Mouse (Mus musculus): ENCODE data around the gene Tmem80. TPM values are rescaled to one million over a fixed set of nuclear protein-coding genes. Genes with fewer than 3 reads are reported as not detected.

Gene Tmem80
- polyA plus RNA-seq, 1 experiment from 2014 or later: 27.4 TPM

GRCm38 (mm10) chr7:141361510-141361909 lies 34.0 kb downstream of the Tmem80 start:
- Histone ChIP-seq H3K36me3 (ENCODE audit: control insufficient read depth, insufficient read depth, low read length) (no peaks in the 10 kb centered on the region), H3K4me1 (replicated peaks; ENCODE audit: control insufficient read depth, insufficient read depth, low read length) (peaks cover 13% of the 10 kb centered on the region), H3K9ac (ENCODE audit: low read depth, low read length) (no peak overlapping the region), H3K27ac (ENCODE audit: low read depth, low read length) (no peak overlapping the region; the same call in 1 of the 2 replicates), H3K4me2 (no peak overlapping the region; the same call in 1 of the 2 replicates), H3K4me3 (ENCODE audit: low read depth, low read length) (no peak overlapping the region), H3K9me3 (ENCODE audit: control insufficient read depth, low read length) (no peaks in the 10 kb centered on the region), H3K27me3 (replicated peaks; ENCODE audit: control insufficient read depth, insufficient read depth, low read length) (peaks cover 10% of the 10 kb centered on the region)
- no peak for ATAC-seq (replicated peaks; ENCODE audit: low FRiP score)
- WGBS: 22% methylated on average over 24 of the region's 24 CpGs
- DNase-seq (ENCODE audit: low spot score): no peak

GRCm38 (mm10) chr7:141363106-141363751 lies 35.7 kb downstream of the Tmem80 start:
- Histone ChIP-seq H3K4me3 (ENCODE audit: low read depth, low read length) (no peak overlapping the region), H3K9ac (ENCODE audit: low read depth, low read length) (peak overlapping the region; percentile 54), H3K27ac (ENCODE audit: low read depth, low read length) (peak overlapping the region; percentile 88), H3K4me2 (no peak overlapping the region), H3K36me3 (ENCODE audit: control insufficient read depth, insufficient read depth, low read length) (no peaks in the 10 kb centered on the region), H3K27me3 (replicated peaks; ENCODE audit: control insufficient read depth, insufficient read depth, low read length) (peaks cover 10% of the 10 kb centered on the region), H3K4me1 (replicated peaks; ENCODE audit: control insufficient read depth, insufficient read depth, low read length) (peaks cover 13% of the 10 kb centered on the region), H3K9me3 (ENCODE audit: control insufficient read depth, low read length) (no peaks in the 10 kb centered on the region)
- WGBS: 58% methylated on average over 4 of the region's 4 CpGs
- peak; percentile 75 for ATAC-seq (replicated peaks; ENCODE audit: low FRiP score)
- no peak for DNase-seq (ENCODE audit: low spot score)

- WGBS: 63% methylated on average over 2 of the region's 2 CpGs
- H3K9ac ChIP-seq (ENCODE audit: low read depth, low read length): peak overlapping the region; percentile 54
- peak overlapping the region; percentile 88 for H3K27ac ChIP-seq (ENCODE audit: low read depth, low read length)
- H3K4me3 ChIP-seq (ENCODE audit: low read depth, low read length): no peak overlapping the region
- DNase-seq (ENCODE audit: low spot score) (no peak), ATAC-seq (replicated peaks; ENCODE audit: low FRiP score) (peak; percentile 35)
- peaks cover 10% of the 10 kb centered on the region for H3K27me3 ChIP-seq (replicated peaks; ENCODE audit: control insufficient read depth, insufficient read depth, low read length)
- no peaks in the 10 kb centered on the region for H3K9me3 ChIP-seq (ENCODE audit: control insufficient read depth, low read length)
- H3K4me2 ChIP-seq: no peak overlapping the region
- H3K4me1 ChIP-seq (replicated peaks; ENCODE audit: control insufficient read depth, insufficient read depth, low read length): peaks cover 13% of the 10 kb centered on the region
- no peaks in the 10 kb centered on the region for H3K36me3 ChIP-seq (ENCODE audit: control insufficient read depth, insufficient read depth, low read length)
Observed at GRCm38 (mm10) chr7:141363752-141364125, 36.2 kb downstream of the Tmem80 start.

GRCm38 (mm10) chr7:141364349-141365048 lies 37.0 kb downstream of the Tmem80 start:
- peaks cover 13% of the 10 kb centered on the region for H3K4me1 ChIP-seq (replicated peaks; ENCODE audit: control insufficient read depth, insufficient read depth, low read length)
- H3K27ac ChIP-seq (ENCODE audit: low read depth, low read length): peak overlapping the region; percentile 88
- WGBS: 54% methylated on average over 5 of the region's 5 CpGs
- peak overlapping the region; percentile 47 for H3K4me2 ChIP-seq
- H3K9ac ChIP-seq (ENCODE audit: low read depth, low read length): 0 out of 2 replicates have a peak overlapping the region, but pooled peaks have one; percentile 42
- H3K9me3 ChIP-seq (ENCODE audit: control insufficient read depth, low read length): no peaks in the 10 kb centered on the region
- no peaks in the 10 kb centered on the region for H3K36me3 ChIP-seq (ENCODE audit: control insufficient read depth, insufficient read depth, low read length)
- DNase-seq (ENCODE audit: low spot score): no peak
- H3K27me3 ChIP-seq (replicated peaks; ENCODE audit: control insufficient read depth, insufficient read depth, low read length): peaks cover 10% of the 10 kb centered on the region
- no peak overlapping the region for H3K4me3 ChIP-seq (ENCODE audit: low read depth, low read length)
- peak; percentile 92 for ATAC-seq (replicated peaks; ENCODE audit: low FRiP score)

GRCm38 (mm10) chr7:141365049-141365445 lies 37.5 kb downstream of the Tmem80 start:
- H3K27ac ChIP-seq (ENCODE audit: low read depth, low read length): peak overlapping the region; percentile 65
- peak overlapping the region; percentile 42; the same call in 1 of the 2 replicates for H3K9ac ChIP-seq (ENCODE audit: low read depth, low read length)
- peaks cover 10% of the 10 kb centered on the region for H3K27me3 ChIP-seq (replicated peaks; ENCODE audit: control insufficient read depth, insufficient read depth, low read length)

GRCm38 (mm10) chr7:141367358-141367757 lies 39.8 kb downstream of the Tmem80 start:
- DNase-seq (ENCODE audit: low spot score): no peak
- H3K4me3 ChIP-seq (ENCODE audit: low read depth, low read length): no peak overlapping the region
- no peaks in the 10 kb centered on the region for H3K36me3 ChIP-seq (ENCODE audit: control insufficient read depth, insufficient read depth, low read length)
- no peak overlapping the region for H3K27ac ChIP-seq (ENCODE audit: low read depth, low read length)
- no peaks in the 10 kb centered on the region for H3K27me3 ChIP-seq (replicated peaks; ENCODE audit: control insufficient read depth, insufficient read depth, low read length)
- no peaks in the 10 kb centered on the region for H3K9me3 ChIP-seq (ENCODE audit: control insufficient read depth, low read length)
- H3K4me1 ChIP-seq (replicated peaks; ENCODE audit: control insufficient read depth, insufficient read depth, low read length): peaks cover 16% of the 10 kb centered on the region
- ATAC-seq (replicated peaks; ENCODE audit: low FRiP score): no peak
- WGBS: 76% methylated on average over 4 of the region's 4 CpGs
- no peak overlapping the region for H3K4me2 ChIP-seq
- H3K9ac ChIP-seq (ENCODE audit: low read depth, low read length): no peak overlapping the region

More at GRCm38 (mm10) chr7:141365049-141365445, 37.5 kb downstream of the Tmem80 start:
- Histone ChIP-seq H3K36me3 (ENCODE audit: control insufficient read depth, insufficient read depth, low read length) (no peaks in the 10 kb centered on the region), H3K4me3 (ENCODE audit: low read depth, low read length) (no peak overlapping the region), H3K4me1 (replicated peaks; ENCODE audit: control insufficient read depth, insufficient read depth, low read length) (peaks cover 16% of the 10 kb centered on the region), H3K9me3 (ENCODE audit: control insufficient read depth, low read length) (no peaks in the 10 kb centered on the region), H3K4me2 (peak overlapping the region; percentile 47)
- 71% methylated on average over 3 of the region's 3 CpGs for WGBS
- DNase-seq (ENCODE audit: low spot score): no peak
- ATAC-seq (replicated peaks; ENCODE audit: low FRiP score): no peak

- no peak overlapping the region for H3K4me2 ChIP-seq
- H3K27ac ChIP-seq (ENCODE audit: low read depth, low read length): no peak overlapping the region
- H3K36me3 ChIP-seq (ENCODE audit: control insufficient read depth, insufficient read depth, low read length): no peaks in the 10 kb centered on the region
- H3K4me1 ChIP-seq (replicated peaks; ENCODE audit: control insufficient read depth, insufficient read depth, low read length): peaks cover 5% of the 10 kb centered on the region; the same call in 1 of the 2 replicates
- no peaks in the 10 kb centered on the region for H3K9me3 ChIP-seq (ENCODE audit: control insufficient read depth, low read length)
- no peak overlapping the region for H3K4me3 ChIP-seq (ENCODE audit: low read depth, low read length)
- H3K9ac ChIP-seq (ENCODE audit: low read depth, low read length): peak overlapping the region; percentile 4; the same call in 1 of the 2 replicates
- DNase-seq (ENCODE audit: low spot score): no peak
- WGBS: 62% methylated on average over 5 of the region's 5 CpGs
- ATAC-seq (replicated peaks; ENCODE audit: low FRiP score): no peak
- H3K27me3 ChIP-seq (replicated peaks; ENCODE audit: control insufficient read depth, insufficient read depth, low read length): no peaks in the 10 kb centered on the region
Observed at GRCm38 (mm10) chr7:141369918-141370317, 42.4 kb downstream of the Tmem80 start.

DNA sequence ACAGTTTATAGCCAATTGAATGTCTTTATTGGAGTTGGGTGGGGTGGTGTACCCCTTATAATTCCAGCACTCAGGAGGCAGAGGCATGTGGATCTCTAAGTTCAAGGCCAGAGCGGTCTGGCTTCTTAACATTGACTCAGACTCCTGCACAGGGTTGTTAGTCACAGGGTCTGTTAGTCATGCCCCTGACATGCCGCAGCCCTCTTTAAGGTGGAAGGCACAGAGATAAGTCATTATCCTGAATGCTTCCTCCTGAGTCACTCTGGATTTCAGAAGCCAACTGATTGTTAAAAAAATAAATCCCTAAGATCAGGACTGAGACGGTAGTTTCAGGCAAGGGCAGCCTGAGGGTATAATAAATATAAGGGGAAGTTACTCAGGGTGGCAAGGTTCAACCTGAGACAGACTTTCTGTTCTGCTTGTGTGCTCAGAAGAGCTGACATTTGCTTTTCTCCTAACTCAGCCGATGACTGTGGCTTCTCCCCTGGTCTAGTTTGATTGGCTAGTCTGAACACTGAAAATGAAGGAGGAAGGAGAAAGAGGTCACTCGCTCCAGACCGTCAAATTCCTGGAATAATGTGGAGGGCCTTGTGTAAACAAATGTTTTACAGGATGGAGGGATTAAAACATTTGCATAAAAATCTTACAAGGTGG lies 44.5 kb downstream of the Tmem80 start:
- DNase-seq (ENCODE audit: low spot score) (no peak), ATAC-seq (replicated peaks; ENCODE audit: low FRiP score) (no peak)
- H3K4me2 ChIP-seq: no peak overlapping the region
- no peaks in the 10 kb centered on the region for H3K36me3 ChIP-seq (ENCODE audit: control insufficient read depth, insufficient read depth, low read length)
- 48% methylated on average over 6 of the region's 6 CpGs for WGBS
- H3K9ac ChIP-seq (ENCODE audit: low read depth, low read length): no peak overlapping the region
- no peaks in the 10 kb centered on the region for H3K27me3 ChIP-seq (replicated peaks; ENCODE audit: control insufficient read depth, insufficient read depth, low read length)
- H3K4me1 ChIP-seq (replicated peaks; ENCODE audit: control insufficient read depth, insufficient read depth, low read length): peaks cover 3% of the 10 kb centered on the region; the same call in 1 of the 2 replicates
- H3K4me3 ChIP-seq (ENCODE audit: low read depth, low read length): no peak overlapping the region
- no peaks in the 10 kb centered on the region for H3K9me3 ChIP-seq (ENCODE audit: control insufficient read depth, low read length)
- no peak overlapping the region for H3K27ac ChIP-seq (ENCODE audit: low read depth, low read length)

Measured in liver, embryonic 11.5 days (tissue).